Mouse (Mus musculus): ENCODE data around the gene Rab6b. TPM values are rescaled to one million over a fixed set of nuclear protein-coding genes. Genes with fewer than 3 reads are reported as not detected.

The Rab6b gene
- polyA plus RNA-seq, 1 experiment from 2014 or later = 7.8 TPM

DNA sequence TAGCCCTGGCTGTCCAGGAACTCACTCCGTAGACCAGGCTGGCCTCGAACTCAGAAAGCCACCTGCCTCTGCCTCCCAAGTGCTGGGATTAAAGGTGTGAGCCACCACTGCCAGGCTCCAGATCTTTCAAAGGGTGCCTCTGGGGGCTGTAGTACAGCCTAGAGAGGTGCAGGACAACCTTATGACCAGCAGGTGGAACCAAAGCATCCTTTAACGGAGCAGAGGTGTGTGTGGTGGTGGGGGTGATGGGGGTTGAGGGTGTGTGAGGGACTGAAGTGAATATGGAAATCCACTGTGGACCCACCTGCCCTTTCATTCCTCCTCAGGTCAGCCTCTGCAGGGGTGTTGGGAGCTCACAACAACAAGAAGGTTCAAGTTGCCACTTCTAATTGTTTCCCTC lies 113.9 kb downstream of the Rab6b start:
- Histone ChIP-seq H3K9ac (no peak overlapping the region), H3K27me3 (no peaks in the 10 kb centered on the region), H3K9me3 (no peaks in the 10 kb centered on the region), H3K36me3 (no peaks in the 10 kb centered on the region), H3K4me3 (no peak overlapping the region), H3K4me2 (no peak overlapping the region), H3K27ac (no peak overlapping the region), H3K4me1 (peaks cover 2% of the 10 kb centered on the region; the same call in 1 of the 2 replicates)
- WGBS = 68% methylated on average over 3 of the region's 3 CpGs
- ATAC-seq (ENCODE audit: insufficient number of reproducible peaks, low FRiP score, low TSS enrichment, low read depth) = no peak

- H3K4me1 ChIP-seq = peaks cover 4% of the 10 kb centered on the region; the same call in 1 of the 2 replicates
- 83% methylated on average over 15 of the region's 15 CpGs for WGBS
- H3K9ac ChIP-seq = no peak overlapping the region
- no peaks in the 10 kb centered on the region for H3K9me3 ChIP-seq
- H3K36me3 ChIP-seq = no peaks in the 10 kb centered on the region
- H3K4me2 ChIP-seq = no peak overlapping the region
- no peak overlapping the region for H3K4me3 ChIP-seq
- no peaks in the 10 kb centered on the region for H3K27me3 ChIP-seq
- no peak for ATAC-seq (ENCODE audit: insufficient number of reproducible peaks, low FRiP score, low TSS enrichment, low read depth)
- no peak overlapping the region for H3K27ac ChIP-seq
These were observed 115.2 kb downstream of the Rab6b start for GRCm38 (mm10) chr9:103226806-103227205.

DNA sequence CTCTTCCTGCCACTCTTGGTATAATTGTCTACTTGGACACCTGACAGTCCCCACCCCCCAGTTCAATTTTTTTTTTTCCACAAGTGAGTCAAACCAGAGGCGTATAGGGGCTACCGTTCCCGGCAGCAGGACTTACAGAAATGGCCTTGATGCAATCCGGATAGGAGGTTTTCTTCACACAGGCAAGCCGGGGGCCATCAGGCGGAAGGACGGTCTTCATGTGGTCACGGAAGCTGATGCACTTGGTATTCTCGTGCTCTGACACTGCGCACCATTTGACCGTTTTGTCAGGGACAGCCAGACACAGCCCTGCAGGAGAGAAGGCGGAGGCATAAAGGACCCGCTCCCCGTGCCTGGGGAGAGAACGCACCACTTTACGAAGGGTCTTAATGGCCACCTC lies 116.2 kb downstream of the Rab6b start:
- H3K36me3 ChIP-seq = no peaks in the 10 kb centered on the region
- H3K4me3 ChIP-seq = no peak overlapping the region
- ATAC-seq (ENCODE audit: insufficient number of reproducible peaks, low FRiP score, low TSS enrichment, low read depth) = no peak
- no peaks in the 10 kb centered on the region for H3K9me3 ChIP-seq
- no peaks in the 10 kb centered on the region for H3K27me3 ChIP-seq
- 86% methylated on average over 16 of the region's 16 CpGs for WGBS
- no peak overlapping the region for H3K9ac ChIP-seq
- no peak overlapping the region for H3K4me2 ChIP-seq
- H3K27ac ChIP-seq = no peak overlapping the region
- peaks cover 4% of the 10 kb centered on the region; the same call in 1 of the 2 replicates for H3K4me1 ChIP-seq

DNA sequence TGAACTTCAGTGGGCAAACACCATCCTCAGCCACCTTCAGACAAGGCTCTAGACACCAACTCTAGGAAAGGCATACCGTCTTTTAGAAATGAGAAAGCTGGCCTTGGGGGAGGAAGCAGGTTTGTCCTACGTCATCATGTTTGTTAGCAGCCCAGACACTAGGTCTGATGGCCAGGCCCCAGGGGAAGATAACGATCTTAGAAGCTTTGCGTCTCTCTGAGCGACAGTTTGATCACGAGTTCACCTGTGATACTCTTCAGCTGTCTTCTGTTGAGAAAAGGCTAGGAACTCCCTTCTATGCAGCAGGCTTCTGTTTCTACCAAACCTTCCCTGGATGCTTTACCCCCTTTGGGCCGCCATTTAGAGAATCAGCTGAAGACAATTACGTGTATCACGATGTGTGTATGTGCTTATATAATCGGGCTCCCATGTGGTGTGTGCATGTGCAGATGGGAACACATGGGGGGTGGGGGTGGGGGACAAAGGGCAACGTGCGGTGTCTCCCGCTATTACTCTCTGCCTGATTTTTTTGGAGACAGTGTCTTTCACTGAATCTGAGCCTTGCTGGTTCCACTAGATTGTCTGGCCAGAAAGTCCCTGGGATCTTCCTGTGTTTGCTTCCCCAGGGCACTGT lies 116.9 kb downstream of the Rab6b start:
- 72% methylated on average over 13 of the region's 13 CpGs for WGBS
- Histone ChIP-seq H3K9ac (no peak overlapping the region), H3K27ac (no peak overlapping the region), H3K27me3 (no peaks in the 10 kb centered on the region), H3K4me3 (no peak overlapping the region), H3K36me3 (no peaks in the 10 kb centered on the region), H3K4me2 (no peak overlapping the region), H3K9me3 (no peaks in the 10 kb centered on the region), H3K4me1 (peaks cover 4% of the 10 kb centered on the region; the same call in 1 of the 2 replicates)
- ATAC-seq (ENCODE audit: insufficient number of reproducible peaks, low FRiP score, low TSS enrichment, low read depth) = no peak

DNA sequence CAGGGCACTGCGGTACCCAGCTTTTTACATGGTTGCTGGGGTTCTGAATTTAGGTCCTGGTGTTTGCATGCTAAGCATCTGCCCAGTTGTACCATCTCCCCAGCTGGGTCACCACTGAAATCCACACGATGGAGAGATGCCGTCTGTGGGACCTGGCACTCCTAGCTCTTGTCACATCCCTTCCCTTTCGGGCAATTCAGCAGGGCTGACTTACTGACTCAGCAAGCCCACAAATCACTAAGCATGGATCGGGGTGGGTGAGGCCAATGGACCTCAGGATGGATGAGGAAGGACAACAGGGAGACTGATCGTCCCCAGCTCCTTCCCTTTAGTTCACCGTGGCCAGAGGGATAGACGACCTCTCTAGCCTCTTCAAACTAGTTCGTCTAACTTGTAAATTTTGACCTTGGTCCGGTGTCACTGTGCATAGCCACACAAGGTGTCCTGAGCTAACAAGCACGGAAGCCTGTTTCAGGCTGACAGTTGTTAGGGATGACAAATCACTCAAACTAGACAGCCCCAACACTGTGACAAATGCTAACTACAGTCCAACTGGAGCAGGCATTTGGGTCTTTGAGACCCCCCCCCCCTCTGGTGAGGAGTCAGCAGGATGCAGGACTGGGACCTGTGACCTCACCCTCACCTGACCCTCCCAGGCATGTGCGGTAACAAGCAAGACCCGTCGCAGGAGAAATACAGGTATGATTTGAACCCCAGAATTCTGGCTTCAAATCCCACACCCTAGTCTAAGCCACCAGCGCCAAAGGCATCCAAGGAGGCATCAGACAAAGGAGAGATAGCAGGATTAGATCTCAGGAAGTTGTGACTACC lies 117.7 kb downstream of the Rab6b start:
- Histone ChIP-seq H3K9ac (no peak overlapping the region), H3K36me3 (no peaks in the 10 kb centered on the region), H3K9me3 (no peaks in the 10 kb centered on the region), H3K4me2 (no peak overlapping the region), H3K4me3 (no peak overlapping the region), H3K27me3 (no peaks in the 10 kb centered on the region), H3K4me1 (peaks cover 8% of the 10 kb centered on the region), H3K27ac (no peak overlapping the region)
- WGBS = 80% methylated on average over 15 of the region's 15 CpGs
- ATAC-seq (ENCODE audit: insufficient number of reproducible peaks, low FRiP score, low TSS enrichment, low read depth) = no peak

DNA sequence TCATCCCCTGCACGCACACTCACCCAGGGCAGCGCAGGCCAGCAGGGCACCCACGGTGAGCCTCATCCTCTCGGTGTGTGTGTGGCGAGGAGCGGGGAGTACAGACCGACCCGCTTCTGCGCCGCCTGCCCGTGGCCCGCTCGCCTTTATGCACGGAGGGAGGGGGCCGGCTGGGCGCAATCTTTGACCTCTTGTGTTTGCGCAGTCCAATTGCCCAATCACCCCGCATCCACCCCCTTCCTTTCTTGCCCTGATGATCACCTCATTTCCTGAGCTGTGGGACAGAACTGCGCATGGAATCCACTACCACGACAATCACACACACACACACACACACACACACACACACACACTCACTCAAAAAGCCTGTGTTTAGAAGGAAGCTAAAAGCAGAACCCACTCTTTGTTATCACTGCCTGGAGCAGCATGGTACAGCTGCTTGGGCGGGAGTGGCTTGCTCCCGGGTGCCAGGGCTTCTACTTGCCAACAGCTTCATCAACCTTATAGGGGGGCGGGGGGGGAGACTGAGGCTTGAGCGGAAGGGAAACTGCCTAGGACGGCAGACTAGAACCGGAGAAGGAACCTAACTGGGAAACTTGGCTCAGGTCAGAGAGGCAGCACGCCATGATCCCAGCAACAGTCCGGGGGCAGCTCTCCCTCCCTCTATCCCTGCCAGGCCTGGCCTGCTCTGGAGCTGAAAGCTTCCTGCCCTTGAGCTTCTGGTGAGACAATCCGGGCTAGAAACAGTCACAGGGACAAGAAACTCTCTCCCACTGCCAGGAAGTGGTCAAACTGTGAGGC lies 118.8 kb downstream of the Rab6b start, which contains the start of the genes Gm20425 and Trf:
TSS of gene Gm20425 (minus strand) at position 157 of the 801 bp plus-strand sequence.
TSS of gene Trf (minus strand) at position 294 of the 801 bp plus-strand sequence.
- Histone ChIP-seq H3K9ac (no peak within 1 kb of the TSS), H3K4me1 (peaks cover 13% of the 10 kb centered on the region), H3K36me3 (no peaks in the 10 kb centered on the region), H3K27me3 (no peaks in the 10 kb centered on the region), H3K4me3 (no peak within 1 kb of the TSS), H3K4me2 (0 out of 2 replicates have a peak within 1 kb of the TSS, but pooled peaks have one; percentile 2), H3K27ac (peak within 1 kb of the TSS; percentile 3; the same call in 1 of the 2 replicates), H3K9me3 (no peaks in the 10 kb centered on the region)
- WGBS = 62% methylated on average over 29 of the region's 29 CpGs
- no peak for ATAC-seq (ENCODE audit: insufficient number of reproducible peaks, low FRiP score, low TSS enrichment, low read depth)

DNA sequence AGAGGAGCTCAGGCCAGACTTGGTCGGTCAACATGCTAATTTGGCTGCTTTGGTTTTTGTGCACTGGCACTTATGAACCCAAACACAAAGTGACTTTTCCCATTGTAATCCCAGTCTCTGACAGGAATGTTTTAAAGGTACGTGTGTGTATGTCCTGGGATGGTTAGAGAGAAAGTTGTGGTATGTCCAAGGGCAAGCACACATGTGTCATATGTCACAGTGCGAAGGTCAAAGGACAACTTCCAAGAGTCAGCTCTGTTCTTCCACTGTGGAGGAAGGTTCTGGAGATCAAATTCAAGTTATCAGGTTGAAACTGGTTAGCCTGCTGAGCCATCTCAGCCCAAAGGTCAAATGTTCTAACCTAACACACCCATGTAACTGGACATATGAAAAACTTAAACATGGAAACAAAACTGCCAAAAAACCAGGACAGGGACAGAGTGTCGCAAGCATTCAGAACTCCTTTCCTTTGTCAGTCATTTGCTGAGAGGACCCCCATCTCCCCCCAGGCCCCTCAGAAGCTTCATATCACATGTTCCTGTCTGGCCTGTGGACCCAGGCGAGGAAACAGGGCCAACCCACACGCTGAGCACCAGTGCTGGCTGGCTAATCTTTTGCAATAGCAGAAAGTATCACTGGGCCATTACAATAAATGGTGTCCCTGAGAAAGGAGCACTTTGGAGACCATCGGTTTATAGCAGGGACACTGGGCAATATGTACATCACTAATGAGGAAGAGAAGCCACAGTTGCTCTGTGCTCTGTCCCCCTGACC lies 120.8 kb downstream of the Rab6b start:
- no peaks in the 10 kb centered on the region for H3K27me3 ChIP-seq
- peaks cover 13% of the 10 kb centered on the region for H3K4me1 ChIP-seq
- no peak overlapping the region for H3K27ac ChIP-seq
- no peaks in the 10 kb centered on the region for H3K9me3 ChIP-seq
- H3K4me3 ChIP-seq = no peak overlapping the region
- H3K9ac ChIP-seq = no peak overlapping the region
- no peak overlapping the region for H3K4me2 ChIP-seq
- WGBS = 85% methylated on average over 7 of the region's 7 CpGs
- no peaks in the 10 kb centered on the region for H3K36me3 ChIP-seq
- ATAC-seq (ENCODE audit: insufficient number of reproducible peaks, low FRiP score, low TSS enrichment, low read depth) = no peak

- Histone ChIP-seq H3K36me3 (no peaks in the 10 kb centered on the region), H3K4me2 (no peak overlapping the region), H3K27me3 (no peaks in the 10 kb centered on the region), H3K4me1 (peaks cover 13% of the 10 kb centered on the region), H3K4me3 (no peak overlapping the region), H3K27ac (no peak overlapping the region), H3K9ac (no peak overlapping the region), H3K9me3 (no peaks in the 10 kb centered on the region)
- ATAC-seq (ENCODE audit: insufficient number of reproducible peaks, low FRiP score, low TSS enrichment, low read depth) = no peak
- 61% methylated on average over 7 of the region's 7 CpGs for WGBS
These were observed 121.4 kb downstream of the Rab6b start for GRCm38 (mm10) chr9:103233006-103233395.

- WGBS = 69% methylated on average over 7 of the region's 7 CpGs
- no peak overlapping the region for H3K4me2 ChIP-seq
- H3K9ac ChIP-seq = no peak overlapping the region
These were observed 122.5 kb downstream of the Rab6b start for GRCm38 (mm10) chr9:103234059-103234458.

GRCm38 (mm10) chr9:103234565-103235165 lies 123.1 kb downstream of the Rab6b start:
- Histone ChIP-seq H3K27ac (peak overlapping the region; percentile 43; the same call in 1 of the 2 replicates), H3K9me3 (no peaks in the 10 kb centered on the region), H3K36me3 (no peaks in the 10 kb centered on the region), H3K4me3 (no peak overlapping the region), H3K4me2 (no peak overlapping the region), H3K9ac (no peak overlapping the region), H3K4me1 (peaks cover 13% of the 10 kb centered on the region), H3K27me3 (no peaks in the 10 kb centered on the region)
- WGBS = 50% methylated on average over 7 of the region's 7 CpGs
- 0 out of 2 replicates have a peak, but pooled peaks have one; percentile 8 for ATAC-seq (ENCODE audit: insufficient number of reproducible peaks, low FRiP score, low TSS enrichment, low read depth)

More at GRCm38 (mm10) chr9:103234059-103234458, 122.5 kb downstream of the Rab6b start:
- Histone ChIP-seq H3K27me3 (no peaks in the 10 kb centered on the region), H3K36me3 (no peaks in the 10 kb centered on the region), H3K4me3 (no peak overlapping the region), H3K4me1 (peaks cover 13% of the 10 kb centered on the region), H3K27ac (peak overlapping the region; percentile 43; the same call in 1 of the 2 replicates), H3K9me3 (no peaks in the 10 kb centered on the region)
- ATAC-seq (ENCODE audit: insufficient number of reproducible peaks, low FRiP score, low TSS enrichment, low read depth) = no peak
